Mouse (Mus musculus) brain, embryonic 14.5 days (tissue): ENCODE results near the gene Tex22.

Experiments used
- CTCF ChIP-seq: fragments of 200-500 bp; IDR thresholded peaks from 2 replicates; pipeline ENCODE4 v1.5.1; 2012; ENCODE audit warnings: inconsistent platforms, mild to moderate bottlenecking, moderate library complexity, borderline replicate concordance; ENCODE audit not compliant: insufficient read depth, insufficient read length; ENCODE audit errors: extremely low read depth
- POLR2A ChIP-seq: fragments of 200-500 bp; IDR thresholded peaks from 2 replicates; pipeline ENCODE4 v1.6.1; 2012; ENCODE audit warnings: mild to moderate bottlenecking, inconsistent platforms, borderline replicate concordance; ENCODE audit not compliant: poor library complexity, insufficient read depth, insufficient read length, severe bottlenecking; ENCODE audit errors: extremely low read depth

DNA sequence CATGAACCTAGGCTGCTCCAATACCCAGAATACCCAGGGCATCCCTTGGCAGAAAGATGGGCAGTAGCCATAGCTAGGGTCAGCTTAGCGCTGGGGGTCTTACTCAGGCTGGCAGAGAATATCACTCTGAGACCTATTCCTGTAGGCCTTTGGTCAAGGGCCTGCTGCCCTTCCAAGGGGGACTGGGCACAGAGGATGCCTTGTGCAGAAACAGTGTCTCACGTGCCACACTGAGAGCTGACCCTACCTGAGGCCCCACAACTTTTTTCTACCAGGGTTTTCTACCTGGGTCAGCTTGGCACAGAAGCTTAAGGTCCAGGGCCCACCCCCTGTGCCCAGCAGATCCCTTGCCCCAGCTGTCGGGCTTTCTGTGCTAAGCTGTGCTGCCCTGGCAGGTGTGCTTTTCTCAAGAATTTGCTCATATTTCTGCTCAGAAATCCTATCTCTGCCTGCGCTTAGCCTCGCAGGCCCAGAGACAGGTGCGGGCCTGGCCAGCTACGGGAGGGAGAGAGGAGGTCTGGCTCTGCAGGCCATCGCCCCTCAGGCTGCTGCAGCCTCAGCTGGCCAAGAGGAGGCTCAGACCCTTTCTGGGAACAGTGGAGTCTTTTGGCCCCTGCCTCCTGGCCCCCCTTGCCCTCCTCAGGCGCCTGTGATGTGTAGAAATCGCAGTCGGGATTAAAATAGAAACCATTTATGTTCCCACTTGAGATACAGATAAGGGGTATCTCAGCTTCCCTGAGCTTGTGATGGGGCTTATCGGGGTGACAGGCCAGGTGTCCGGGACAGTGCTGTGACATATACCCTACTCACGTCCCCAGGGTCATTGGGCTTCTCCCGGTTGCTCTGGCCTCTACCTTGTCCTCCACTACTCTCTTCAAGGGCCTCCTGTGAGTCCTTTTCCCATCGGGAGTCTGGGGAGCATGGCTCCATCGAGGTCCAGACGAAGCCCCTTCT lies 63.2 kb downstream of the Tex22 start:
- TF ChIP-seq CTCF = no peak
- TF ChIP-seq POLR2A = no peak
